Mouse (Mus musculus) MEL-GATA-1-ER (cell line): ENCODE measurements at regions not wholly inside any gene's neighbourhood (a gene's known extent, or its start where the extent isn't known, plus 50 kb on each side); places are given as distances from the start of the nearest gene placed in this dataset.

Source experiments
- DNase-seq: peaks from one replicate; pipeline ENCODE4 v3.0.0-alpha.2; 2012; ENCODE audit warnings: low read depth; ENCODE audit errors: extremely low read depth

- DNase-seq = no peak
Observed at GRCm38 (mm10) chr2:106455039-106455438, 238.0 kb upstream of the Mpped2 start.

DNA sequence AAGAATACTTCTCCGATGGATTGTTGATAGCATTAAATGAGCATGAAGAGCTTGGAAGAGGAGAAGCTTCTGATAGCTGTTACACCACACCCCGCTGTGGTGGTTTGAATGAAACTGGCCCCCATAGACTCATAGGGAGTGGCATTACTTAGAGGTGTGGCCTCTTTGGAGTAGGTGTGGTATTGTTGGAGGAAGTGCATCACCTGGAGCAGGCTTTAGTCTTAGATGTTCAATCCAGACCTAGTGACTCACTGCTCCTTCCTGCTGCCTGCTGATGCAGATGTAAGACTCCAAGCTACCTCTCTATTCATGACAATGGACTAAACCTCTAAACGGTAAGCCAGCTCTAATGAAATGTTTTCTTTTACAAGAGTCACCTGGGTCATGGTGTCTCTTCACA lies 237.1 kb upstream of the Mpped2 start:
- no peak for DNase-seq

DNA sequence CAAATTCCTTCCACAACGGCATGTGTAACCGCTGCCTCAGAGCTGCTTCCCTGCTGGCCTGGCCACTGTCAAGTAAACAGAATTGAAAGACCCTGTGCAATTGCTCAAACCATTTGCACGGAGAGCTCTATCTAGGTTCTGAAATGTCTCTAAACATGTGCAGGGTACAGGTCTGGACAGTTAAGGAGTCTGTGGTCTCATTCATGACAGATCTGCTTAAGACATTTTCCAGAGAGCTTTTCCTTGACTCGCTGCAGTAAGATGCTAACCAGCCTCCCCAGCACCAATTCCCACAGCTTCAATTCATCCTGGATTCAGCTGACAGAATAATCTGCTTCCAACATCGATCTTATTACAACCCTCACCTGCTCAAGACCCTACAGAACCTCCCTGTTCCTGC lies 235.1 kb upstream of the Mpped2 start:
- no peak for DNase-seq

GRCm38 (mm10) chr2:106461021-106461420 lies 232.0 kb upstream of the Mpped2 start:
- DNase-seq = no peak

DNA sequence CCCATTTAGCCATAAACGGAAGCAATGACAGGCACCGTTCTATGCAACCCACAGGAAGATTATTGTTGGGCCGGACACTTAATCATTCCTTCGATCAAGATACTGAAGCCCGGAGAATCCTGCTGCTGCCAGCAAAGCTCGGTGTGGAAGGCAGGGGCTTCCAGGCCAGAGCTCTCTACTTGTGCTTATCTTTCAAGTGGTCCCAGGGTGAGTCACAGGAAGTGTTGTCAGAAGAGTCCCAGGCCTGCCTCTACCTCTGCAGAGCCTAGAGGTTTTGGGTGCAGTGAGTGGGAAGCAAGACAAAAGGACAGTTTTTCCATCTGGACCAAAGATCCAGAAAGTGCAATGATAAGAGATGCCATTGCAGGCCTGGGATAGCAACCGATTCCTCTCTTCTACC lies 231.6 kb upstream of the Mpped2 start:
- no peak for DNase-seq

DNA sequence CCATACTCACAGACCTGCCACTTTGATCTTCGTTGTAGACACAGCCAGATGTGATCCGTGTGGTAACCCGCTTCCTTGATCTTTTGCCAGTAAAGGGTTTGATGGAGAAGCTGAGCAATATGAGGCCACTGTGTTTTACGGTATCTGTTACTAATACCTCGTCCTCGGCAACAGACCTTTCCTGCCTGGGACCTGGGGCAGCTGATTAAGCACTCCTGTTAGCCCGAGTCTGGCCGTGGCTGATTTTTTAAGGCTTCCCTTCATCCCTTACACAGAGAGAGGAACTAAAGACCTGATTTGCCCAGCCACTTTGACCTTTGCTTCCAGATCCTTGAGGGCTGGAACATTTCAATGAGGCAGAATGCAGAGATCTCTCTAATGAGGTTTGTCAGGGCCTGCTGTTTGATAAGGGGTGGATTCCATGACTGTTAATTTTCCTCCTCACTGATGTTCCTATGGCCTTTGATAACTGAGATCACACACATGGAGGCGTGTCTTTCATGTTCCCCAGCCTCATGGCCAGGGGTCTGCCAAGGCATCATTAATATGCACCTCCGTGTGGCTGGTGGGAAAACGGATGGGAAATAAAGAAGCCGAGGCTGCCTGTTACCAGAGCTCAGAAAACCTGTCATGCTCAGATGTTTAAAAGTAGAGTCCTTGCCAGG lies 231.0 kb upstream of the Mpped2 start:
- DNase-seq = no peak

DNA sequence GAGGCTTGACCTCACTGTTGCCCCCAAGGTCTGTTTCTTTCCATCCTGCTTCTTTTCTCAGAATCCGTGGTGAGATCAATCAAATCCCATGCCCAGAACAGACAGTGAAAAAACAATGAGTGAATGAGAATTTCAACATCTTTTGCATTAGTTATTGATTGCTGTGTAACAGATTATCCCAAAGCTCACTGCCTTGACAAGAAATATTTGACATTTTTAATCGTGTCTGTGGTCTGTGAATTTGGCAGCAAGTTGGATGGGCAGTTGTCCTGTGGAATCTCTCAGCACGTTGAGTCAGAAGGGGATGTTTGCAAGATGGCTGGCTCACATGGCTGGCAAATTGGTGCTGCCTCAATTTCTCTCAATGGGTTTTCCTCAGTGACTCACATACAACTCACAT lies 228.0 kb upstream of the Mpped2 start:
- no peak for DNase-seq

DNA sequence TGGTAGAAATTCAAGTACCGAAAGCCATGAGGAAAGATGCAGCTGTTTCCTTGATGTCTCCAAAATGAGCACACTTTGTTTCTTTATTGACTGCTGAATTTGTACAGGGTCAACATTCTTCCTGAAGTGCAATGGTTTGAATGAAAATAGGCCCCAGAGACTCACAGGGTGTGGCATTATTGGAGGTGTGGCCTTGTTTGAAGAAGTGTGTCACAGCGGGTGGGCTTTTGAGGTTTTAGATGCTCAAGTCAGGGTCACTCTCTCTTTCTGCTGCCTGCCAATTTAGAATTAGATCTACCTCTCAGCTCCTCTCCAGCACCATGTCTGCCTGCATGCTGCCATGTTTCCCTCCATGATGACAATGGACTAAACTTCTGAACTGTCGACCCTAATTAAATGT lies 227.2 kb upstream of the Mpped2 start:
- DNase-seq = no peak

DNA sequence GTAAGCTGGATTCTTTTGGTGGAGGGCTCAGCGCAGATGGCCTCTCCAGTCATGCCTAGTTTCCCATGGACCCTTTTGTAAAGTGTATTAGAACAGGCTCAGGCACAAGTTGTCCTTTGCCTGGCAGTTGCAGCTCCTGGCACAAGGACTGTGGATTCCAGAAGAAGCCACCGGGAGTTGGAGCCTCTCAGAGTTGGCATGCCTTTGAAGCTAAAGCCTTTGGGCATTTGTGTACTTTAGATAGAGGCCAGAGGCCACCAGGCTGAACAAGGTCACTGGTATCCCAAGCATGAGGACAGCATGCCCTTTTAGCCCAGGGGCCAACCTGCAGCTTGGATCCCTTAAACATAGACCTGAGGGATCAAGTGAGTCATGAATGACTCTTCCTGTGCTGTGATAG lies 223.9 kb upstream of the Mpped2 start:
- DNase-seq = no peak

DNA sequence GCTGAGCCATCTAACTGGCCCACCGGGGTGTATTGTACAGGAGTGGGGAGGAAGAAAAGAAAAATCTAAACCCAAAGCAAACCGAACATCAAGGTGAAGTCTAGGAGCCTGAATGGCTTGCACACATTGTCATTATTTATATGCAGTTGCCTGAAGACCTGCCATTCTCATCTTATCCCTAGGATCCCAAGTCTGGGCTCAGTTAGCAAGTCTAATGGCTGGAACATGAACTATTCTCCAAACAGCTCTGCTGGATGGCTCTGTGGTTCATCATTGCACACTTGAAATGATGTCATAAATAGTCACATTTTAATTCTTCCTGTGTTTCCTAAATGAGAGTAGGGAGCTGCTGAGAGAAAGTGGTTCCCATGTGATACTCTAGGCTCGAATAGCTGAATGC lies 219.6 kb upstream of the Mpped2 start:
- DNase-seq = no peak

GRCm38 (mm10) chr2:106477991-106478390 lies 215.1 kb upstream of the Mpped2 start:
- DNase-seq = no peak

DNA sequence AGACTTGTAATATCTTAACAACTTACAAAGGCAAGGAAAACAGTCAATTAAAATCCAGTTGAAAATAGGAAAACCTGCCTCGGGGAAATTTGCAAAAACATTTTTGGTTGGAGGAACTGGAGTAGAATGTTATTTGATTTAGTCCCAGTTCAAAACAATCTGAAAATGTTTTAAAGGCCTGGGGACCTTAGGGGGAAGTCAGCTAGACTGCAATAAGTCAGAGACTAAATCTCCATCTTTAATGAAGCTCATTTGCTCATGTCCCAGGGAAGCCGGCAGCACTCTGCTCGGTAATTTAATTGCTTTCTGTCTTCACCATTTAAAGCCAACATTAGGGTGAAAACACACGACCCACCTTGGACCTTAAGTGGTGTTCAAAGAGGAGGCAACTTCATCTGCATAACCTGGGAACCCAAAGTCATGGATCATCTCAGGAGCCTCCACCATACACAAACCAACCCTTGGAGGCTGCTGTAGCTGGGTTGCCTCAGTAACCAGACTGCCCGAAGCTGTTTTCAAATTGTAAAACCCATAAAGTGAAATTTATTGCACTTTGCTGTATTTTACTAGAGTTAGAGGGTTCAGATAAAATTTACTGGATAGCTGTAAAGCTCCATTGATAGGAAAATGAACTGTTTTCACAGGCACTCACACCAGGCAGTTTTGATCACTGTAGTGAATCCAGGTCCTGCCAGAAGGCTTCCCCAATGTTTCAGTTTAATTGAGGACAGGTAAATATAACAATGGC lies 205.6 kb upstream of the Mpped2 start:
- DNase-seq = no peak

DNA sequence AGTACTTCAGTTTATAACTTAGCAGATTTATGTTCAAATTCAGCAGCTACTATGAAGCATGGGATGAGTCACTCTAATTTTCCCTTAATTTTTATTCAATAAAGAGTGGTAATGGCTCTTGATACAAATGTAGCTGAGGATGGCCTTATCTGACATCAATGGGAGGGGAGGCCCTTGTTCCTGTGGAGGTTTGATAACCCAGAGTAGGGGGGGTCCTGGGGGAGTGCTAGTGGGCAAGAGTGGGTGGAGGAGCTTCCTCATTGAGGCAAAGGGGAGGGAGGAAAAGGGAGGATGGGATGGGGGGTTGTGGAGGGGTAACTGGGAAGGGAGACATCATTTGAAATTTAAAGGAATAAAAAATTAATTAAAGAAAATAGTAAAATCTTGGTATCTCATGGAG lies 194.3 kb upstream of the Mpped2 start:
- no peak for DNase-seq

DNA sequence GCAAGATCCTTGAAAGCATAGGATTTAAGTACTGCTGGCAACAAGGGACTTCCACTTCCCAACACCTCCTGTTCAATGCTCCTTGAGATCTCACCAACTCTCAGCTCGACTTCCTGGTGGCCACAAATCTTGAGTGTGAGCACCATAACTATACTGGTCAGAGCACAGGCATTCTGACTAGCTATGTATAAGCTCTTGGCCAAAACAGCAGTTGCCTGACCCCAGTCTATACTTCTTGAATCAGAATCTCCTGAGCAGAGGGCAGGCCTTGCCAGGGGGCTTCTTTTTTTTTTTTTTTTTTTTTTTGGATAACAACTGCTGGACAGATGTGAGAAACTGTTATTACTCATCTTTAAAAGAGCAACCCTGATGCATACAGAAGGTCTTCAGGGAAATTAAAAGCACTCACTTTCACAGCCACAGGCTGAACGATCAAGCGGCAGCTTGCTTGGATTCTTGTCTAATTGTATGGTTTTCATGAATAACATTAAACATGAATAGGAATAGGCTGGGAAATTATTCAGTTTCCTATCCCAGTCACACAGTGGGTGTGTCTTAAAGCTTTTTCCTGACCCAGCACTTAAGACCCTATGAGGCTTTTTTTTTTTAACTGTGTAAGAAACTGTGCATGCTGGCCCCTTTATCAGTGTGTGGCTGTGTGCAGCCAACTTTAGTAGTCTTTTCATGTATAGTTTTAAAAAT lies 193.7 kb upstream of the Mpped2 start:
- DNase-seq = no peak

- DNase-seq = no peak
Observed at GRCm38 (mm10) chr2:106504933-106505420, 188.1 kb upstream of the Mpped2 start.

DNA sequence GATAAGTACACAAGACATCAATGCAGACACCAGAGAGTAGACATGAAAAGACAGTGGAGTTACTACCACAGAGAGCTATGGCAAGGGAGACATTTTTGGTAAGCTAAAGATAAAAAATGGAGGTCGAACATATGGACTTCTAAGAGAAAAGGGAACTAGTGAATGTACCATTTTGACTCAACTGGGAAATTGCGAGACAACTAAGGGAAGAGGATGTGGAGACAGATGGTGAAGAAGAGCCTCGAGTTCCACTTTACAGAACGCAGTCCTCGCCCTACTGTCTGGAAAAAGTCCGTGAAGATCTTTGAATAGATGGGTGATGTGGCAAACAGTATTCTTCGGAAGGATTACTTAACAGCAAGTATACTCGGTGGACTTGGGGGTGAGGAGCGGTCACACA lies 181.2 kb upstream of the Mpped2 start:
- no peak for DNase-seq

DNA sequence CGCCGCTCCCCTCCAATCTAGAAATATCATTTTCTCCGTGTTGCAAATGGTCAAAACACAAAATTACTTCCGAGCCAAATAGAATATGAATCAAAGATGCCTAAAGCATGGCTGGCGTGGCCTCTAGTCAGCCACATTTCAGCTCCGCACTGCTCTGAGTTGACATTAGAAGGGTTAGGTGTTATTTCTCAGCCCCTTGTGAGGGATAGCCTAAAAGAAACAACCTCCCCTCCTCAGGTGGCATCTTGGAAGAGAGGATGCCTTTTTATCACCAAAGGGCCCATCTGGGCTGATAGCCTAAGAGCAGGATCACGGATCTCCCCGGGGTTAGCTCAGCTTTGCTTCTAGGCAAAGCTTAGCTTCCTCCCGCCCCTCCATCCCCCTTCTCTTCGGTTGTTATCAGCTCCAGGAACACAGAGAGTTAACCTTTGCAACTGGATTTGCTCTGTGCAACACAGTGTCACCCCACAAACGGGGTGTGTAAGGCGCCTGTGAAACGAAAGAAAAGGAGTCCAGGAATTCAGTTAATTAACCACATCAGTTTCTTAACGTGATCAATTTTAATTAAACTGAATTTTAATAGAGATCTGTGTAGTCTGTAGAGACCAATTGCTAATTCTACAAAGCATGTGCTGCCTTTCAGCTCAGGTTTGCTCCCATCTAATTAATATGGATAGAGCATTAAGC lies 180.6 kb upstream of the Mpped2 start:
- no peak for DNase-seq

DNA sequence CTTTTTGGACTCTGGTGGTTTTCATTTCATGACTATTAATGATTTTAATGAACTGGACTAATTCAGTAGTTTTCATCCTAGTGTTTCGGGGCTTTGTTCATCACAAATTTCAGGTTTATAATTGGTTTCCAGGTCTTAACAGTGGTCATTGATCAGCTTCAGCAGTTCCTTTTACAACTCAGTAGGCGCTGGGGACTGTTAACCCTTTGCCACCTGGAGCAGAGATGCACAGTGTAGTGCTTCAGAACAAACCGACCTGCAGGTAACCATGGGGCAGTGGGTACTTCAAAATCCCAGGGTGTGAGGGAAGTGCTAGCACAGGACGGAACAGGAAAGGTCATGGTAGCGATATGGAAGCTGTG lies 180.1 kb upstream of the Mpped2 start:
- no peak for DNase-seq

DNA sequence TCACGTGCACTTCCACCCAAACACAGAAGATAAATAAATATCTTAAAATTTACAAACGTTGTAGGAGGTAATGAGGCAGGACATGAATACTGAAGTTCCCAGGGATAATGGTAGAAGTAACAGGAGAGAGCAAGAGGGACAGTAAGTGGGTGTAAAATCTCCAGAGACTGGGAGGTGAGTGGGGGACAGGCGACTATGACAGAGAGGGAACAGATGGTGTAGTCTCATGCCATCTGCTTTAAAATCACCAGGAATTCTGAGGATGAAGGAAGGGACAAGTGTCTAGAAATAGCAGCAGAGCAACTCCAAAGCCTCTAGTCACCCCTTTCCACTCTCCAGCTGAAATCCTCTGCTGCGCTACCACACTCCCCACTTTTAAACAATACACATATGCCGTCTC lies 175.8 kb upstream of the Mpped2 start:
- DNase-seq = no peak

DNA sequence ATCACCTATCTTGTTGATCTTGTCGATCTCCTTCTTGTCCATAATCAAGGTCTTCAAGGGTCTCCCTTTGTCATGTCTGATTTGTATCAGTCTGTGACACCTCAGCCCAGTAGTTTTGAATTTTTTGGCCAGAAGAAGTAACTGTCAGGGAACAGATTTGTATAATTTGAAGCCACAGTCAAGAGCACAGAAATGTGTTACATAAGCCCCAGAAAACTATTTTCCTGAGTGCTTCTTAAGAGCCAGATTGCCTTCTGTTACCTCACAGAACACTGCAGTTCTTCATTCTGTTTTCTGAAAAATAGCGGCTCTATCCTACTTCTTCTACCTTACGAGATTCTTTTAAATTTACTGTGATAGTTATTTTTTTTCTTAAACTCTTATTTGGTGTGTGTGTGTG lies 170.1 kb upstream of the Mpped2 start:
- no peak for DNase-seq

- no peak for DNase-seq
Observed at GRCm38 (mm10) chr2:106527008-106527407, 166.1 kb upstream of the Mpped2 start.

GRCm38 (mm10) chr2:106529247-106529646 lies 163.8 kb upstream of the Mpped2 start:
- DNase-seq = no peak
